Mouse (Mus musculus) kidney, adult 2 months (tissue): ENCODE results near the gene Angptl8. TPM values are rescaled to one million over a fixed set of nuclear protein-coding genes. Genes with fewer than 3 reads are reported as not detected.
"Not testable (repeated sequence)": the region's sequence is repeated elsewhere in the genome, so short reads cannot be mapped to it uniquely, and the experiment has no call there.

ENCODE experiments used
- DNase-seq: peaks from one replicate; pipeline ENCODE4 v3.0.0; 2021
- H3K27ac ChIP-seq: fragments of 200-500 bp; 2 replicates; pipeline ENCODE4 v1.5.1; 2012; ENCODE audit warnings: low read depth, low read length, control low read depth, inconsistent platforms; ENCODE audit not compliant: insufficient read depth
- H3K27me3 ChIP-seq: fragments of 200-500 bp; replicated peaks from 2 replicates; pipeline ENCODE4 v1.6.1; 2012; ENCODE audit warnings: mild to moderate bottlenecking, moderate library complexity, low read length, inconsistent platforms; ENCODE audit not compliant: control insufficient read depth, insufficient read depth
- H3K36me3 ChIP-seq: fragments of 200-500 bp; 2 replicates; pipeline ENCODE4 v1.6.1; 2012; ENCODE audit warnings: mild to moderate bottlenecking, moderate library complexity, low read length, inconsistent platforms; ENCODE audit not compliant: control insufficient read depth, insufficient read depth
- H3K4me1 ChIP-seq: fragments of 200-500 bp; 2 replicates; pipeline ENCODE4 v1.6.1; 2011; ENCODE audit warnings: low read length; ENCODE audit not compliant: control insufficient read depth, insufficient read depth
- H3K4me3 ChIP-seq: fragments of 200-500 bp; 2 replicates; pipeline ENCODE4 v1.5.1; 2011; ENCODE audit warnings: mild to moderate bottlenecking, low read depth, low read length, control low read depth; ENCODE audit not compliant: insufficient read depth
- CTCF ChIP-seq: fragments of 200-500 bp; conservative IDR thresholded peaks from 2 replicates; pipeline ENCODE4 v1.5.1; 2011; ENCODE audit warnings: low read depth, mild to moderate bottlenecking, control low read depth, low read length, moderate library complexity, mixed read lengths; ENCODE audit not compliant: insufficient read depth, insufficient read length
- POLR2A ChIP-seq: fragments of 200-500 bp; IDR thresholded peaks from one replicate; pipeline ENCODE4 v1.6.1; 2011; ENCODE audit warnings: low read depth, low read length, control low read depth
- WGBS: fragments of 180-500 bp; shearing (Covaris S2); methylation state at CpG from one replicate; pipeline ENCODE4 v1.1.7; 2018; 5-methylcytosine and 5-hydroxymethylcytosine counted together
- polyA plus RNA-seq: library from polyadenylated mRNA; depleted of rRNA; stranded (reverse); fragments of >200 nt; gene quantifications from 2 replicates; pipeline ENCODE4 v1.2.3, GENCODE M21; 2012; rRNA removed

Angptl8 gene
- polyA plus RNA-seq, 1 experiment = 11.9 TPM

DNA sequence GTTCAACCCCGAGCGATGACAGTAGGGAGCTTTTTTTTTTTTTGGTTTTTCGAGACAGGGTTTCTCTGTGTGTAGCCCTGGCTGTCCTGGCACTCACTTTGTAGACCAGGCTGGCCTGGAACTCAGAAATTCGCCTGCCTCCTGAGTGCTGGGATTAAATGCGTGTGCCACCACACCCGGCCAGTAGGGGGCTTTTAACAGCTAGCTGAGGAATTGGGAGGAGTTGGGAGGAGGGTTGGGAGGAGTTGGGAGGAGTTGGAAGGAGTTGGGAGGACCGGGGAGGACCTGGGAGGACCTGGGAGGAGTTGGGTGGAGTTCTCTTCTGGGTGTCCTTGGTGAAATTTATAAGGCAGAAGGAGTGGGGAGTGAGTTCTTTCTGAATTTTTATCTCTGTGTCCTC, 34.0 kb downstream of the Angptl8 start:
- not testable (repeated sequence) for H3K4me3 ChIP-seq, H3K27me3 ChIP-seq, H3K27ac ChIP-seq, H3K36me3 ChIP-seq, H3K4me1 ChIP-seq
- peak; percentile 31 for TF ChIP-seq CTCF
- 58% methylated on average over 7 of the region's 7 CpGs for WGBS
- peak; percentile 81 for DNase-seq

DNA sequence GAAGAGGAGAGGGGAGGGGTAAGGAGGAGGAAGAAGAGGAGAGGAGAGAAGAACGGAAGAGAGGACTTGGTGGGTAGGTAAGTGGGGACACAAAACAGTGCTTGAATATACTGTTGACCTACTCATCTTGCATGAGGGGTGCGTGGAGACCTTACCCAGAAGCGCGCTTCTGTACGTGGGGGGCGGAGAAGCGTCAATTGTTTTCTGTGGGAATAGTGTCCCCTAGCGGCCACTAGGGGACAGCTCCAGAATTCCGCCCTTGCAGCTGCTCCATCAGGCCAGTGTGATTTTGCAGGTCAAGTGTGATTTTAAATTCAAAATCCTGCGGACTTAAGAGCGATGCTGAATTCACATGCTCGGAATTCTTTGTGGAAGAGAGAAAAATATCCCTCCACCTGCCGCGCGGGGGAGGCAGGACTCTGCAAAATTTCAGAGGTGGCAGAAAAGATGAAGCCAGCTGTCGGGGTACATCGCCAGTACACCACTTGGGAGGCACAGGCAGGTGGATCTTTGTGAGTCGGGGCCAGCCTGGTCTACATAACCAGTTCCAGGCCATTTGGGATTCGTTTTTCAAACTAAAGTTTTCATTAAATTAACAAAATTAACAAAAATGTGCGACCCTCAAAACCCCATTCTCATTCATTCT, 35.7 kb downstream of the Angptl8 start:
- 15% methylated on average over 20 of the region's 20 CpGs for WGBS
- TF ChIP-seq CTCF = peak; percentile 89
- no peak for TF ChIP-seq POLR2A
- Histone ChIP-seq H3K36me3 (no peaks in the 10 kb centered on the region), H3K27me3 (no peaks in the 10 kb centered on the region), H3K27ac (no peak overlapping the region), H3K4me1 (peaks cover 6% of the 10 kb centered on the region), H3K4me3 (no peak overlapping the region)
- peak; percentile 54 for DNase-seq

DNA sequence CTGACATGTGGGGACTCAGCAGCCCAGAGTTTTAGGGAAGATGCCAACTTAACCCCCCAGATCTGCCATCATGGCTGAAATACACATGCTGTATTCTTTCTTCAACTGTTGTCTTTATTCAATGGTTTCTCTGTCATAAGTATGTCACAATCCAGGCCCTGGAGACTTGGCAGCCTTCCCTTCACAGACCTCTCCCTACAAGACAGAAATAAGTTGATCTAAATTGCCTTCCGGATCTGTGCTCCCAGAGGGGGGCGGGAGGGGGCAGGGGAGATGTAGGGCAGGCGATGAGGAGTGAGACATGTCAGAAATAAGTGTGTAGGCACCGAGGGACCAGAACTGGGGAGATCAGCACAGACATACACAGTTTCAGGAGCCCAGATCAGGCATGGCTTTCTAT, 36.9 kb downstream of the Angptl8 start:
- WGBS = 61% methylated on average over 4 of the region's 4 CpGs
- no peaks in the 10 kb centered on the region for H3K36me3 ChIP-seq
- no peak overlapping the region for H3K27ac ChIP-seq
- H3K4me1 ChIP-seq = no peaks in the 10 kb centered on the region
- DNase-seq = no peak
- TF ChIP-seq POLR2A (no peak), CTCF (no peak)
- no peak overlapping the region for H3K4me3 ChIP-seq
- H3K27me3 ChIP-seq = no peaks in the 10 kb centered on the region

DNA sequence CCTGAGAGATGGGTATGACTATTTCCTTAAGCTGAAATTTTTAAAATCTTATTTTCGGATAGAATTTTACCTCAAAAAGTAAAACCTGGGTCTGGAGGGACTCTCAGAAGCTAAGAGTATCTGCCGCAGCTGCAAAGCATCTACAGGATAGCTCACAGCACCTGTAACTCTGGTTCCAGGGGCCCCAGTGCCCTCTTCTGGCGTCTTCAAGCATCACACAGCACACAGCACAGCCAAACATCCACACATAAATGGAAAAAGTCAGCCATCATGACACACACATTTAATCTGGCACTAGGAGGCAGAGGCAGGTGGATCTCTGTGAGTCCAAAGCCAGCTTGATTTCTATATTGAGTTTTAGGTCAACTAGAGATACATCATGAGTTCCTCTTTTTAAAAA, 41.3 kb downstream of the Angptl8 start:
- H3K4me3 ChIP-seq = no peak overlapping the region
- DNase-seq = no peak
- no peaks in the 10 kb centered on the region for H3K27me3 ChIP-seq
- no peak for TF ChIP-seq CTCF
- H3K4me1 ChIP-seq = no peaks in the 10 kb centered on the region
- WGBS = 53% methylated on average over 3 of the region's 3 CpGs
- no peaks in the 10 kb centered on the region for H3K36me3 ChIP-seq
- H3K27ac ChIP-seq = no peak overlapping the region

Other genes with a start within 250 kb of the Angptl8 start
- gene Timm29, start 242.8 kb upstream of the Angptl8 start, polyA plus RNA-seq = 33.6 and 34.0 TPM in 2 replicates
- gene Yipf2, start 242.7 kb upstream of the Angptl8 start, polyA plus RNA-seq = 39.9 and 44.9 TPM in 2 replicates
- 24.9 and 26.9 TPM in 2 replicates for gene Smarca4, start 219.3 kb upstream of the Angptl8 start, polyA plus RNA-seq
- gene Ldlr, start 112.0 kb upstream of the Angptl8 start, polyA plus RNA-seq = 26.9 and 28.8 TPM in 2 replicates
- gene Spc24, start 75.2 kb upstream of the Angptl8 start, polyA plus RNA-seq = 3.4 and 6.0 TPM in 2 replicates
- 21.8 and 23.6 TPM in 2 replicates for gene Kank2, start 36.8 kb upstream of the Angptl8 start, polyA plus RNA-seq
- 67.7 and 84.6 TPM in 2 replicates for gene Dock6, start 17.1 kb downstream of the Angptl8 start, polyA plus RNA-seq
- 27.1 and 32.9 TPM in 2 replicates for gene Rab3d, start 82.7 kb downstream of the Angptl8 start, polyA plus RNA-seq
- gene Ccdc159, start 92.0 kb downstream of the Angptl8 start, polyA plus RNA-seq = 4.3 and 4.8 TPM in 2 replicates
- gene Tmem205, start 92.0 kb downstream of the Angptl8 start, polyA plus RNA-seq = 313 and 353 TPM in 2 replicates
- gene Plppr2, start 101.5 kb downstream of the Angptl8 start, polyA plus RNA-seq = 6.0 and 9.1 TPM in 2 replicates
- 10.5 and 10.9 TPM in 2 replicates for gene Swsap1, start 120.2 kb downstream of the Angptl8 start, polyA plus RNA-seq
- 14.0 and 16.7 TPM in 2 replicates for gene Epor, start 128.0 kb downstream of the Angptl8 start, polyA plus RNA-seq
- 88.2 and 111 TPM in 2 replicates for gene Rgl3, start 153.9 kb downstream of the Angptl8 start, polyA plus RNA-seq
- 2.5 and 2.9 TPM in 2 replicates for gene Ccdc151, start 167.1 kb downstream of the Angptl8 start, polyA plus RNA-seq
- 94.9 and 103 TPM in 2 replicates for gene Prkcsh, start 167.3 kb downstream of the Angptl8 start, polyA plus RNA-seq
- 0.62 and 0.64 TPM in 2 replicates for gene Elavl3, start 216.5 kb downstream of the Angptl8 start, polyA plus RNA-seq
- gene Gm49318, start 235.7 kb downstream of the Angptl8 start, polyA plus RNA-seq = not detected in 2 replicates
- 13.6 and 15.8 TPM in 2 replicates for gene Zfp653, start 235.9 kb downstream of the Angptl8 start, polyA plus RNA-seq
- 130 and 143 TPM in 2 replicates for gene Ecsit, start 249.9 kb downstream of the Angptl8 start, polyA plus RNA-seq